Mouse (Mus musculus): Measurements from ENCODE around the gene Muc13.

GRCm38 (mm10) chr16:33747346-33747954 is 46.4 kb upstream of the Muc13 start:
- no peak for TF ChIP-seq CTCF (IDR thresholded peaks at IDR 0.05; ENCODE audit: low read depth)
- TF ChIP-seq EP300 (optimal IDR thresholded peaks at IDR 0.05): no peak
